Mouse (Mus musculus): ENCODE measurements around the gene Dpy19l3. TPM values are rescaled to one million over a fixed set of nuclear protein-coding genes. Genes with fewer than 3 reads are reported as not detected.

Gene Dpy19l3
- polyA plus RNA-seq, 1 experiment from 2014 or later, result 31.5 TPM

DNA sequence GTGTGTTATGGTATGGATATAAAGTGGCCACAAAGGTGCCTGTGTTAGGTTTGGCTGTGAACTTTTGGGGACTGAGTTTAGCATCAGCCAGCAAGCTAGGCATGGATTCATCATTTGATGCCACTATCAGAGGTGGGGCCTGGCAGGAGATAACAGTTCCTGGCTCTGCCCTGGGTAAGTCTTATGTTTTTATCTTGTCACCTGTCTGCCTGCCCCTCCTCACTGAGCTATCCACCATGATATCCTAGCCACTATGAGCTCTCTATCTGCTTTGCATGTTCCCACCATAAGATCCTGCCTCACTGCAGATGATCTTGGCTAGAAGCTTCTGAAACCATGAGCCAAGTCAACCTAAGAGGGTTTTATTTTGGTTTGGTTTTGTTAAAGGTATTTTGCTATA is 16.9 kb upstream of the Dpy19l3 start:
- no peaks in the 10 kb centered on the region for H3K9me3 ChIP-seq
- H3K36me3 ChIP-seq (replicated peaks), result peaks cover 47% of the 10 kb centered on the region
- no peaks in the 10 kb centered on the region for H3K27me3 ChIP-seq (ENCODE audit: poor library complexity, severe bottlenecking)
- no peak overlapping the region for H3K27ac ChIP-seq
- no peak for DNase-seq (ENCODE audit: extremely low spot score, low spot score)
- H3K4me1 ChIP-seq, result no peaks in the 10 kb centered on the region
- no peak overlapping the region for H3K4me3 ChIP-seq

DNA sequence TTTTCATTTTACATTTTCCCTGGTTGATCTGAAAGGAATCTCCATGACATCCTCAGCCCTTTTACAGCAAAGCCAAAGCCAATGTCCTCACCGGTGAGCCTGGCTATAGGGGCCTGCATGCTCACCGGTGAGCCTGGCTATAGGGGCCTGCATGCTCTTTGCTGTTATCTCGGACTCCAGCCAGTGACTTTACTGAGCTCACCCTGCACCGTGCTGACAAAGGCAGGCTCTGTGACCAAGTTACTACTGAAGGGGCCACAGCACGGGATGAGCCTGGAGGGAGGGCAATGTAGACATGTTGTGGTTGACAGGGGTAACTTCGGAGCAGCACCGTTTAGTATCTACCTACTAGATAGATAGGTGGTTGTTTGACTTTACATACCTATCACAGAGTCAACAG is 15.9 kb upstream of the Dpy19l3 start:
- H3K27ac ChIP-seq, result no peak overlapping the region
- no peaks in the 10 kb centered on the region for H3K9me3 ChIP-seq
- no peak overlapping the region for H3K4me3 ChIP-seq
- H3K36me3 ChIP-seq (replicated peaks), result peaks cover 37% of the 10 kb centered on the region
- DNase-seq (ENCODE audit: extremely low spot score, low spot score), result no peak
- no peaks in the 10 kb centered on the region for H3K4me1 ChIP-seq
- no peaks in the 10 kb centered on the region for H3K27me3 ChIP-seq (ENCODE audit: poor library complexity, severe bottlenecking)
- 90% methylated on average over 7 of the region's 7 CpGs for WGBS

DNA sequence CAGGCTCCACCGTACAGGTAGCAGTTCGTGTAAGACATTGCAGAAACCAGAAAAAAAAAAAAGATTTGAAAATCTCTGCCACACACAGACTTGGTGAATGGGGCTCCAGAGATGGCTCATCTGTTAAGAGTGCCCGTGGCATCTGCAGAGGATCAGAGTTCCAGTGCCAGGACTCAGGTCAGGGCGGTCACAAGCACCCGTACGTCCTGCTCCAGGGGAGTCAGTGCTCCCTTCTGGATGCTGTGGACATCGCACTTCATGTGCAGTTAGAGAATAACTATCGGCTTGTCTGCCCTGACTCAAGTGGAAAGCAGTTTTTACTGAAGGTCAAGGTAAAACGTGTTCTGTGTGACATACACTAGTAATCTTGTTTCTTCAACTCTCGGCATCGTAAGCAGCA is 10.2 kb upstream of the Dpy19l3 start:
- H3K4me3 ChIP-seq, result no peak overlapping the region

DNA sequence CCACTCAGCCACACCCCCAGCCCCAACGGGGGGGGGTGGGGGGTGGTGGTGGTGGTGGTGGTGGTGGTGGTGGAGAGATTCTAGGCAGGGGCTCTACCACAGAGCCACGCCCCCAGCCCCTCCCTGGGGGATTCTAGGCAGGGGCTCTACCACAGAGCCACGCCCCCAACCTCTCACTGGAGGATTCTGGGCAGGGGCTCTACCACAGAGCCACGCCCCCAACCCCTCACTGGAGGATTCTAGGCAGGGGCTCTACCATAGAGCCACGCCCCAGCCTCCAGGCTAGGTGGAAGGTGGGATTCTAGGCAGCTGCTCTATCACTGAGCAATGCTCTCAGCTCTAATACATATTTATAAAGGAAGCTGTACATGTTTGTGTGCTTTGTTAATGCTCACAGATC is 7.5 kb upstream of the Dpy19l3 start:
- WGBS, result 81% methylated on average over 5 of the region's 5 CpGs

More for the DNA sequence above, 10.2 kb upstream of the Dpy19l3 start:
- H3K9me3 ChIP-seq, result peaks cover 13% of the 10 kb centered on the region; the same call in 1 of the 2 replicates
- 95% methylated on average over 11 of the region's 11 CpGs for WGBS
- no peak for DNase-seq (ENCODE audit: extremely low spot score, low spot score)
- H3K4me1 ChIP-seq, result no peaks in the 10 kb centered on the region
- H3K27ac ChIP-seq, result no peak overlapping the region
- H3K27me3 ChIP-seq (ENCODE audit: poor library complexity, severe bottlenecking), result no peaks in the 10 kb centered on the region
- H3K36me3 ChIP-seq (replicated peaks), result no peaks in the 10 kb centered on the region

DNA sequence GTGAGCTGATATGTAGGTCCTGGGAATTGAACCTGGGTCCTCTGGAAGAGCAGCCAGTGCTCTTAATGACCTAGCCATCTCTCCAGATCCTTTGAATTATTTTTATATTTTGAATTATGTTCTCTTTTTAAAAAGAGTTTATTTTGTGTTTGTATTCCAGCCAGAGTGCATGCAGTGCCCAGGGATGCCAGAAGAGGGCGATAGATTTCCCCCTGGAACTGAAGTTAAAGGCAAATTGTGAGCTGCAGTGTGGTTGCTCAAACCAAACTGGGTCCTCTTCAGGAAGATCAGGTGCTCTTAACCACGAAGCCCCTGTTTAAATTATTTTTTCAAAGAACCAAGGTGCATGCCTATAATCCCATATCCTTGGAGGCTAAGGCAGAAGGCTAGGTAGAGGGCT is 5.3 kb upstream of the Dpy19l3 start:
- Histone ChIP-seq H3K27me3 (ENCODE audit: poor library complexity, severe bottlenecking) (no peaks in the 10 kb centered on the region), H3K4me1 (peaks cover 5% of the 10 kb centered on the region), H3K4me3 (no peak overlapping the region), H3K9me3 (peaks cover 13% of the 10 kb centered on the region; the same call in 1 of the 2 replicates), H3K36me3 (replicated peaks) (no peaks in the 10 kb centered on the region), H3K27ac (no peak overlapping the region)
- DNase-seq (ENCODE audit: extremely low spot score, low spot score), result no peak
- 13% methylated on average over 2 of the region's 2 CpGs for WGBS

More for the DNA sequence above, 7.5 kb upstream of the Dpy19l3 start:
- no peak for DNase-seq (ENCODE audit: extremely low spot score, low spot score)
- Histone ChIP-seq H3K36me3 (replicated peaks) (no peaks in the 10 kb centered on the region), H3K4me1 (no peaks in the 10 kb centered on the region), H3K9me3 (peaks cover 13% of the 10 kb centered on the region; the same call in 1 of the 2 replicates), H3K27me3 (ENCODE audit: poor library complexity, severe bottlenecking) (no peaks in the 10 kb centered on the region), H3K27ac (no peak overlapping the region), H3K4me3 (no peak overlapping the region)

DNA sequence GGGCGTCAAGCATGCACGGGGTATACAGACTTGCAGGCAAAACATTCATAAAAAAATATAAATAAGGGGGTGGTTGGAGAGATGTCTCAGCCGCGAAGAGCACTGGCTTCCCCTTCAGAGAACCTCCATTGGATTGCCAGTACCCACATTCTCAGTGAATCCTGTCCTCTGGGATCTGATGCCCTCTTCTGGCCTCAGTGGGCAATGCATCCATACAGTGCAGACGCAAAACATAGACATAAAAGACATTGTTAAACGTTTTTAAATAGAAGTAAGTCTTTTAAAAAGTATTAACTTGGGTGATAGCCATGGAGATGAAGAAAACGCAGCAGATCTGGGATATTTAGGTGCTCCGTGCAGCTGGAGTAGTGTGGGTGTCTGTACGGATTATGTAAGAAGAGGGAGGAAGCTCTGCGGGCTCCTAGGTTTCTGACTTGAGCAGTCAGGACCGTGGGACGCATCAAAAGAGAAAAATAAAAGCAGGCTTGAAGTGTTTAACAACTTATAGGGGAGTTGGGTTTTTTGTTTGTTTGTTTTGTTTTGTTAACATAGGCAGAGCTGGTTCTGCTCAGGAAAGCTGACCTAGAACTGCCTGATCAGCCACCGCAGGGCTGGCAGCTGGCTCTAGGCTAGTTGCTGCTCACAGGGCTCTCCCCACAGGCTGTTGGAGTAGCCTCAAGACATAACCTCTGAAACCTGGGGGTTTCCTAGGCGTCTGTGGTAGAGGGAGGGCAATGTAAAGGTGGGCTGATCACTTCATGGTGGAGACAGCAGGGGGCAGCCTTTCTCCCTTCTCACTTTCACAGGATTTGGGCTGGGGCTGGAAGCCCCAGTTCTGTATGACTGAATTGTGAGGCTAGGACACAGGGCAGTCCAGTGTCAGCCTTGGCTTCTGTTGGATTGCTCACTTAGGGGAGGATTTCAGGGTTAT is 2.5 kb upstream of the Dpy19l3 start:
- DNase-seq (ENCODE audit: extremely low spot score, low spot score), result no peak
- WGBS, result 39% methylated on average over 14 of the region's 14 CpGs
- no peaks in the 10 kb centered on the region for H3K27me3 ChIP-seq (ENCODE audit: poor library complexity, severe bottlenecking)
- H3K4me1 ChIP-seq, result peaks cover 29% of the 10 kb centered on the region
- no peak overlapping the region for H3K27ac ChIP-seq
- H3K9me3 ChIP-seq, result peaks cover 11% of the 10 kb centered on the region; the same call in 1 of the 2 replicates
- no peak overlapping the region for H3K4me3 ChIP-seq
- no peaks in the 10 kb centered on the region for H3K36me3 ChIP-seq (replicated peaks)

DNA sequence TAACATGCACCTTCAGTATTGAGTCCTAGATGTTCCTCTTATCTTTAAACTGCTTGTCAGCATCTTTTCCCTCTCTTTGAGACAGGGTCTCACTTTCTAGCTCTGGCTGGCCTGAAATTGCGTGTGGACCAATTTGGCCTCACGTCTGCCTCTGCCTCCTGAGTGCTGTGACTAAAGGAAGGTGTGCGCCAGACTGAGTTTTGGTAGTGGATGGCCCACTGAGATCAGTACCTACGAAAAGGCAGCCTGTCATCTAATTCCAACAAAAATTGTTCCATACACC is 573 bp upstream of the Dpy19l3 start:
- Histone ChIP-seq H3K27ac (peak overlapping the region; percentile 91), H3K27me3 (ENCODE audit: poor library complexity, severe bottlenecking) (peaks cover 12% of the 10 kb centered on the region)

DNA sequence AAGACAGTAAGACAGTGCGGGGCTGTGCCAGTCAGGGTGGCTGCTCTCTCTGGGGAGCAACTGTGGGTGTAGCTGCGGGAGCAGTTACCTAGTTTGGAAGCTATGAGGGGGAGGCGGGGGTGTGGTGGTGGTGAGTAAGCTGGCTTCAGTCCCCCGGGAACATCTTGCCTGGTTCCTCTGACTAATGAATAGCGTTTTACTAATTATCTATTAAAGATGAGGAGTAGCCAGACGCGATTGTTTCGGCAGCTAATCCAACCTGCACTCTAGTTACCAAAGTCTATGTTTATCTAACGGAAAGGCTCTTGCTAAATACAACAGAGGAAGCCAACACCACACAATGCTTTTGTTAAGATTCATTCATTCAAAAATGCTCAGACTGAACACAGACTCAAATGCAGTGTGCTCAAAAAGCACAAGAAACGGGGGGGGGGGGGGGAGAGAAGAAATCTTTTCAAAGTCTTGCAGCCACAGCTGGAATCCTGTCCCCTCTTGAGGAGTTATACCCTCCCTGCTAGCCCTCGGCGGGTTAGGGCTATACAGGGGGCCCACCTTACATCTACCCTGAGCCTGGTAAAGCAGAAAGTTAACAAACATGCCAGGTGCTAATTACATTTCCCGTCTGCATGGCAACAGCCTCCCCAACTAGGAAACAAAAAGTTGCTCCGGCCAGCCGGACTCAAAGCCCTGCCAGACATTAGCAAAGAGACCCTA is 778 bp downstream of the Dpy19l3 start:
- peaks cover 29% of the 10 kb centered on the region for H3K36me3 ChIP-seq (replicated peaks)
- H3K27ac ChIP-seq, result peak overlapping the region; percentile 91
- WGBS, result 6% methylated on average over 15 of the region's 15 CpGs
- peak overlapping the region; percentile 85 for H3K4me3 ChIP-seq
- H3K9me3 ChIP-seq, result no peaks in the 10 kb centered on the region
- peaks cover 33% of the 10 kb centered on the region for H3K4me1 ChIP-seq
- no peak for DNase-seq (ENCODE audit: extremely low spot score, low spot score)
- peaks cover 25% of the 10 kb centered on the region for H3K27me3 ChIP-seq (ENCODE audit: poor library complexity, severe bottlenecking)

More for the DNA sequence above, 573 bp upstream of the Dpy19l3 start:
- no peak for DNase-seq (ENCODE audit: extremely low spot score, low spot score)
- WGBS, result 74% methylated on average over 4 of the region's 4 CpGs
- Histone ChIP-seq H3K4me1 (peaks cover 33% of the 10 kb centered on the region), H3K4me3 (peak overlapping the region; percentile 85), H3K36me3 (replicated peaks) (peaks cover 15% of the 10 kb centered on the region), H3K9me3 (0 out of 2 replicates have a peak, but pooled peaks cover under 1% of the 10 kb centered on the region)

DNA sequence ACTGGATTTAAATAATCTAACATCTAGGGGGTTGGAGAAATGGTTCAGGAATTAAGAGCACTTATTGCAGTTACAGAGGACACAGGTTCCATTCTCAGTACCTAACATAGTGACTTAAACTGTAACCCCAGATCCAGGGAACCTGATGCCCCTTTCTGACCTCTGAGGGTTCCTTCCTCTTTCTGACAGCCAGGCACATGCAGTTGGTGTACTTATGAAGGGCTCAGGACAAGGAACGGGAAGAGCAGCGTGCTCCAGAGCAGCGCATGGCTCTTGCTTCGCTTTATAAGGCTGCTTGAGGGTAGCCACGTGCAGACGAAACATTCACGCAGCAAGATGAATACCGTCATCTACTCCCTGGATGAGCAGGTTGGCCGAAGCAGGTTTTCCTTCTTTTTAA is 3.4 kb downstream of the Dpy19l3 start:
- H3K4me3 ChIP-seq, result no peak overlapping the region
- H3K36me3 ChIP-seq (replicated peaks), result peaks cover 55% of the 10 kb centered on the region

DNA sequence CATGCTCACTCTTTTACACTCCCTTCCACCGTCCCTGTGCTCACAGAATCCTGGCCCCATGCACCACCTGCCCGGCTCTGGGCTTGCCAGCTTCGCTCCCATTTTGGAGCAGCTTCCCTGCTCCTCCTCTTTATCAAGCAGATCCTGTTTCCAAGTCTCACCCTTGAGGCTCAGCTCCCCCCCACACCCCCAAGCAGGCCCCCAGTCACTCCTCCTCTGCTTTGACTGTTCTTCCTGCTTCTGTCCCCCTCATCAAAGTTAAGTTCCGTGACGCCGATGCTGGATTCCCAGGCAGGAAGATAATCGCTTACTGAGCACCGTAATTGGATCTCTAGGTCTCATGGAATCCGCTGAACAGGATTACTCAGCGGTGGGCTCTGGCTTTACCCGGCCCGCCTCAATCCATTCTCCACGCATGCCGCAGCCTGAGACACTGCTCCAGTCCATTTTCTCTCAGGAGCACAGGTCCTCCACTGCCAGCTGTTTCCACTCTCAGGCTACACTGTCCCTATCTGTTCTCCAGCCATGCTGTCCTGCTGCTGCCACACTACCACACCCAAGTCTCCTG is 6.8 kb downstream of the Dpy19l3 start:
- Histone ChIP-seq H3K4me1 (peaks cover 20% of the 10 kb centered on the region), H3K27me3 (ENCODE audit: poor library complexity, severe bottlenecking) (peaks cover 61% of the 10 kb centered on the region), H3K4me3 (no peak overlapping the region), H3K36me3 (replicated peaks) (peaks cover 87% of the 10 kb centered on the region), H3K9me3 (peaks cover 8% of the 10 kb centered on the region; the same call in 1 of the 2 replicates), H3K27ac (peak overlapping the region; percentile 44; the same call in 1 of the 2 replicates)
- DNase-seq (ENCODE audit: extremely low spot score, low spot score), result peak; percentile 24
- WGBS, result 49% methylated on average over 14 of the region's 14 CpGs

More for the DNA sequence above, 3.4 kb downstream of the Dpy19l3 start:
- no peak for DNase-seq (ENCODE audit: extremely low spot score, low spot score)
- Histone ChIP-seq H3K27me3 (ENCODE audit: poor library complexity, severe bottlenecking) (peaks cover 43% of the 10 kb centered on the region), H3K27ac (no peak overlapping the region), H3K4me1 (peaks cover 45% of the 10 kb centered on the region), H3K9me3 (peaks cover 8% of the 10 kb centered on the region; the same call in 1 of the 2 replicates)
- WGBS, result 91% methylated on average over 9 of the region's 9 CpGs

DNA sequence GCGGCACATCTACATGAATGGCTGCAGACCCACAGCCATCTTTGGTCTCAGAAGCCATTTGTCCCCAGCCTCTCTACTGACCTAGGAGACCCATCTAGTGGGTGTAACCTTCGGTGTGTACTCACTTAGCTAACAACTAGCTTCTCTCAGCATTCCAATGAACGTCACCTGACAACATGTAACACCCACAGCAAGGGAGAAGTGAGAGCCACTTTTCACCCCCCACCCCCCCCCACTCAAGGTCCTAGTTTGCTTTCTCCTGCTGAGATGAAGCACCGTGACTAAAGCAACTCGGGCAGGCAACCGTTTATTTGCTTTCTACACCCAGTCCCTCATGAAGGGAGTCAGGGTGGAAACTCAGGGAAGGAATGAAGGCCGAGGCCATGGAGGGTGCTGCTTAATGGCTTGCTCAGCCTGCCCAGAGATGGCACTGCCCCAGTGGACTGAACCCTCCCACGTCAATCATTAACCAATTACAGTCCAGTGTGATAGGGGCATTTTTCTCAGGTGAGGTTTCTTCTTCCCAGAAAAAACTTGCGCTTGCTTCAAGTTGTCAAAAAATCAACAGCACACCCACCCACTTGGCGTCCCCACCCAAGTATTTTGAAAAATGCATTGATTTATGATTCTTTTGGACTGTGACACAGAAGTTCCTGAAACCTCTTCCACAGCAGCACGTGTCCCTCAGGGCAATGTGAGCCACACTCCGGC is 7.4 kb downstream of the Dpy19l3 start:
- WGBS, result 90% methylated on average over 12 of the region's 12 CpGs
- peaks cover 94% of the 10 kb centered on the region for H3K36me3 ChIP-seq (replicated peaks)
- peaks cover 61% of the 10 kb centered on the region for H3K27me3 ChIP-seq (ENCODE audit: poor library complexity, severe bottlenecking)
- H3K4me1 ChIP-seq, result peaks cover 16% of the 10 kb centered on the region
- H3K9me3 ChIP-seq, result peaks cover 8% of the 10 kb centered on the region; the same call in 1 of the 2 replicates
- H3K27ac ChIP-seq, result peak overlapping the region; percentile 44; the same call in 1 of the 2 replicates
- H3K4me3 ChIP-seq, result no peak overlapping the region
- DNase-seq (ENCODE audit: extremely low spot score, low spot score), result no peak

DNA sequence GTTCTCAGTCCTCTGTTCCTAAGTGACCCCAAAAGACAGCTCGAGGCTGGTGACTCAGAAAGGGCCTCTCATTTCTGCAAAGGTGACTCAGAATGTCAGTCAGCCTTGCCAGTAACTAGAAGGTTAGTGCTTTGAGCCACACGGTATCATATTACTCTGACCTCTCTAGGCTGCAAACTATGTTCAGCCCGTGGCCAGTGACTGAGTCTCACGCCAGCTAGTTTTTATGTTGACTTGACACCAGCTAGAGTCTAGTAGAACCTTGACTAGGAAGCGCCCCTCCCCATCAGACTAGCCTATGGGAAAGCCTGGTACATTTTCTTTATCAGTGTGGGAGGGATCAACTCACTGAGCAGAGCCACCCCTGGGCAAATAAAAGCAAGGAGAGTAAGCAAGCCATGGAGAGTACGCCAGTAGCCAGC is 9.0 kb downstream of the Dpy19l3 start:
- DNase-seq (ENCODE audit: extremely low spot score, low spot score), result no peak
- Histone ChIP-seq H3K9me3 (peaks cover 8% of the 10 kb centered on the region; the same call in 1 of the 2 replicates), H3K27ac (no peak overlapping the region), H3K4me3 (no peak overlapping the region), H3K4me1 (peaks cover 12% of the 10 kb centered on the region), H3K36me3 (replicated peaks) (peaks cover 98% of the 10 kb centered on the region), H3K27me3 (ENCODE audit: poor library complexity, severe bottlenecking) (peaks cover 54% of the 10 kb centered on the region)
- 87% methylated on average over 6 of the region's 6 CpGs for WGBS

All from forebrain, embryonic 10.5 days (tissue).